Mouse (Mus musculus): Measurements from ENCODE around the gene Gimap9.

- no peak for TF ChIP-seq CTCF (IDR thresholded peaks at IDR 0.05; ENCODE audit: borderline replicate concordance, control insufficient read depth, extremely low read depth, insufficient read depth, low read length, poor library complexity)
- TF ChIP-seq POLR2A (IDR thresholded peaks at IDR 0.05; ENCODE audit: control insufficient read depth, extremely low read depth, insufficient read depth, low read length, poor library complexity), result no peak
Observed at GRCm38 (mm10) chr6:48629661-48630034, 46.3 kb upstream of the Gimap9 start.

Data from thymus, adult 2 months (tissue).